Mouse (Mus musculus): ENCODE measurements around the gene Zfp81.
A peak's percentile ranks its signal among the peaks of the same experiment; 100 is the strongest.
"Not testable (repeated sequence)": the region's sequence is repeated elsewhere in the genome, so short reads cannot be mapped to it uniquely, and the experiment has no call there.

Zfp81 gene

DNA sequence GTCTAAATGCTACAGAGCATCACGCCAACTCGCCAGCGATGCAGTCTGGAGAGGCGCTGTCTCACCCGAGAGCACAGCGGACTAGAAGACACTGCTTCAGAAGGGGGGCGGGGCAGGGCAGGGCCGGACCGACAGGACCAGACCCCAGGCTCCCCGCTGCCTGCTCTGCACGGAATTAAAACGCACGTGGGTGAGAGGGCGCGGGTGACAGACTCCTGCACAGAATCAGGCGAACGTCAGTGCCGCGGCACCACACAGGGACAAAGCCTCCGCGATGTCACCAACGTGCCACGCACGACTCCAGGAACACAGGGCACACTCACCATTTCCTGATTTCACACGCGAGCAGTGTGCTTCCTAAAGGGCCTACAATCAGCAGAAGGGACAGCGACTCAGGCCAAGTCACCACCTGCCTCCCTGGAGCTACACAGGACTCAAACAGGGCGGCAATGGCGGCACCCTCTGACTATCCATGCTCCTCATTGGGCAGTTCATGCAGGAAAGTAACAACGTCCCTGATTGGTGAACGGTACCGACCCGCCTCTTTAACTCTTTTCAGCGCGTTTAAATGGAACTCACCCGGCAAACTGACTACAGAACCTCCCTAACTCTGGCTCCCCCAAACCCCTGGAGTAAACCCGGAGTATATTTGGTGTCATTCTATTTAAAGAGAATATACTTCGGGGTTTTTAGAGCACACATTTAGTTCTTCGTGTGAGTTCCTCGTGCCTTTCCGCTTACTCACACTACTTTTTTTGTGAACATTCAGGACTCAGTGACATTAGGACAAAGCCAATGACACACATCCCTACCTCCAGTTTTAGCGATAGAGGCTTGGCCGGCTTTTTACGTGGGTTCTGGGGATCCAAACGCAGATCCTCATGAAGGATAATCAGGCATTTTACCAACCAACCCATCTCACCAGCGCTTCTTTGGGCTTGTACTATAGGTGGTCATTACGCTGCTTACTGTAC is at the start of gene Zfp81:
TSS of gene Zfp81 (minus strand) at position 468 of the 974 bp plus-strand sequence.
- peak; percentile 94 for DNase-seq (ENCODE audit: low read depth)

GRCm38 (mm10) chr17:33394182-33395034 is 35.7 kb upstream of the Zfp81 start, which contains the start of gene Zfp101:
TSS of gene Zfp101 (minus strand) at chr17:33394641.
- DNase-seq (ENCODE audit: low read depth): peak; percentile 95

GRCm38 (mm10) chr17:33392271-33392670 is 33.6 kb upstream of the Zfp81 start:
- DNase-seq (ENCODE audit: low read depth): no peak

DNA sequence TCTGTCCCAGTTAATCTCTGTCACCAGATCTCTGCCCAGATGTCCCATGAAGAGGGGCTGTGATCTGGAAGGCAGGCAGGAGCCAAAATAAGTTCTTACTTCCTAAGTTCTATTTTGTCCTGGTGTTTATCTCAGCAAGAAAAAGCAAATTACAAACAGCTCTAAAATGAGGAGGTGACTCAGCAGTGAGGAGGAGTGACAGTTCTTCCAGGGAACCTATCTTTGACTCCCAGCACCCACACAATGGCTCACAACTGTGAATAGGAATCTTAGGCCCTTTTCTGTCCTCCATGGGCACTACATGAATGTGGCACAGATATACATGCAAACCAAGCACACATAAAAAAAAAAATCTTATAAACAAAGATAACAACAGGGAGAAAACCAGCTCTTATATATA is 27.0 kb upstream of the Zfp81 start:
- no peak for DNase-seq (ENCODE audit: low read depth)

GRCm38 (mm10) chr17:33372795-33373194 is 14.1 kb upstream of the Zfp81 start:
- DNase-seq (ENCODE audit: low read depth): no peak

GRCm38 (mm10) chr17:33352981-33353380 is 5.7 kb downstream of the Zfp81 start:
- no peak for DNase-seq (ENCODE audit: low read depth)

DNA sequence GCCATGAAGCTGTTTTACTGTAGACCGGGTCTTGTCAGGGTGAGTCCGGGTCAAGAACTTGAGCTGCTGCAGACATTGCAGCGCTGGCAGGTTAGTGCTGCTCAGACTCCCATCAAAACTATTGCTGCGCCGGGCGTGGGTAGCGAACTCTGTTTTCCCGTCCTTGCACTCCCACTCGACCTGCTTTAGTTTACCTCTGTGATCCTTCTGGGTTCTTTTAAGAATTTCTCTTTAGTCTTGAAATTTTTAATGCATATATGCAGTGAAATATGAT is 68.9 kb downstream of the Zfp81 start:
- DNase-seq (ENCODE audit: low read depth): not testable (repeated sequence)

GRCm38 (mm10) chr17:33289039-33289875 is 69.4 kb downstream of the Zfp81 start, which contains the start of gene Zfp955b:
TSS of gene Zfp955b (plus strand) at chr17:33289544.
- DNase-seq (ENCODE audit: low read depth): not testable (repeated sequence)

Measured in induced T-regulatory cell, adult 2 months (primary cell).